Mouse (Mus musculus): ENCODE data around the gene Podnl1.

DNA sequence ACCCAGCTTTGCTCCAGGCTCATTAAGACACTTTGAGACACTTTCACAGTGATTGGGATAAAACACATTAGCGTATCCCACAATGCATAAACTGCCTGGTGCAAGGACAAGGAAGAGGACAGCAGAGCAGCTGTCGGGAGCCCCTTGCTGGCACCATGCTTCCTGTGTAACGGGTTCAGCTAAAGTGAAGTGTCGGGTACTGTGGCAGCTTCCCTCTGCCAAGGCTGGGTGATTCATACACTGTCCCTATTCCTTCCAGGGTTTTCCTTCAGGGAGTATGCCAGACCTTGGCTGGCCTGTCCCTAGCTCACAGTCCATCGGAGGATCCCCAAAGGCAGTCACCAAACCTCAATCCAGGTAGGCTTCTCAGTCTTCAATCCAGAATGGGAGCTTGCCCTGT lies 44.3 kb downstream of the Podnl1 start:
- TF ChIP-seq EP300 (IDR thresholded peaks at IDR 0.05; ENCODE audit: low read depth) (no peak), CTCF (IDR thresholded peaks at IDR 0.05; ENCODE audit: low read depth) (no peak)
